Mouse (Mus musculus) embryonic facial prominence, embryonic 13.5 days (tissue): ENCODE data around the gene Tspan10. TPM values are rescaled to one million over a fixed set of nuclear protein-coding genes. Genes with fewer than 3 reads are reported as not detected.

Experiments
- ATAC-seq: fragments of 200-750 bp; cut with Nextera tagmentation; 2 replicates; pipeline ENCODE4 v1.8.0; 2017; ENCODE audit warnings: low read depth; ENCODE audit not compliant: insufficient number of reproducible peaks, insufficient read depth, low FRiP score, low TSS enrichment
- H3K27ac ChIP-seq: fragments of 300-500 bp; sonication (generic); 2 replicates; pipeline ENCODE4 v1.5.1; 2015; ENCODE audit warnings: moderate library complexity, mild to moderate bottlenecking, inconsistent platforms
- H3K27me3 ChIP-seq: fragments of 300-500 bp; sonication (generic); 2 replicates; pipeline ENCODE4 v1.6.1; 2015; ENCODE audit warnings: mild to moderate bottlenecking, inconsistent platforms
- H3K36me3 ChIP-seq: fragments of 300-500 bp; sonication (generic); 2 replicates; pipeline ENCODE4 v1.6.1; 2015; ENCODE audit warnings: mild to moderate bottlenecking, inconsistent platforms
- H3K4me1 ChIP-seq: fragments of 300-500 bp; sonication (generic); 2 replicates; pipeline ENCODE4 v1.6.1; 2015; ENCODE audit warnings: inconsistent platforms
- H3K4me2 ChIP-seq: fragments of 300-500 bp; sonication (generic); 2 replicates; pipeline ENCODE4 v1.6.1; 2015; ENCODE audit warnings: moderate library complexity, mild to moderate bottlenecking, inconsistent platforms
- H3K4me3 ChIP-seq: fragments of 300-500 bp; sonication (generic); 2 replicates; pipeline ENCODE4 v1.5.1; 2015; ENCODE audit warnings: mild to moderate bottlenecking, inconsistent platforms
- H3K9ac ChIP-seq: fragments of 300-500 bp; sonication (generic); 2 replicates; pipeline ENCODE4 v1.6.1; 2015; ENCODE audit warnings: mild to moderate bottlenecking, inconsistent platforms
- H3K9me3 ChIP-seq: fragments of 300-500 bp; sonication (generic); 2 replicates; pipeline ENCODE4 v1.6.1; 2016; ENCODE audit warnings: inconsistent platforms
- WGBS: fragments of 180-500 bp; shearing (Covaris S2); methylation state at CpG from one replicate; pipeline ENCODE4 v1.1.7; 2015; ENCODE audit warnings: mixed read lengths; 5-methylcytosine and 5-hydroxymethylcytosine counted together
- polyA plus RNA-seq: library from polyadenylated mRNA; unstranded; fragments of >200 nt; fragmentation: Nextera tagmentation; extraction: Ambion mirVana; gene quantifications from 2 replicates; pipeline ENCODE4 v1.2.1, GENCODE M21; 2015

The Tspan10 gene
- polyA plus RNA-seq, 1 experiment from 2014 or later: 0.35 TPM

- Histone ChIP-seq H3K4me1 (peaks cover 19% of the 10 kb centered on the region), H3K27ac (peak overlapping the region; percentile 91), H3K9me3 (no peaks in the 10 kb centered on the region), H3K27me3 (no peaks in the 10 kb centered on the region), H3K9ac (peak overlapping the region; percentile 96), H3K4me3 (peak overlapping the region; percentile 98), H3K36me3 (peaks cover 76% of the 10 kb centered on the region), H3K4me2 (peak overlapping the region; percentile 73)
- no peak for ATAC-seq
- 8% methylated on average over 10 of the region's 10 CpGs for WGBS
Observed at GRCm38 (mm10) chr11:120485251-120485650, 42.8 kb downstream of the Tspan10 start.

GRCm38 (mm10) chr11:120488516-120488915 lies 46.1 kb downstream of the Tspan10 start:
- H3K27ac ChIP-seq: no peak overlapping the region
- H3K4me1 ChIP-seq: peaks cover 45% of the 10 kb centered on the region
- H3K4me3 ChIP-seq: no peak overlapping the region
- WGBS: 80% methylated on average over 4 of the region's 4 CpGs
- H3K27me3 ChIP-seq: no peaks in the 10 kb centered on the region
- ATAC-seq: no peak
- H3K9ac ChIP-seq: no peak overlapping the region
- no peak overlapping the region for H3K4me2 ChIP-seq
- H3K36me3 ChIP-seq: peaks cover 45% of the 10 kb centered on the region
- H3K9me3 ChIP-seq: no peaks in the 10 kb centered on the region

- H3K4me2 ChIP-seq: no peak overlapping the region
- peaks cover 44% of the 10 kb centered on the region for H3K4me1 ChIP-seq
- peak overlapping the region; percentile 4; the same call in 1 of the 2 replicates for H3K4me3 ChIP-seq
- no peak overlapping the region for H3K27ac ChIP-seq
- peaks cover 44% of the 10 kb centered on the region for H3K36me3 ChIP-seq
- no peak overlapping the region for H3K9ac ChIP-seq
- no peaks in the 10 kb centered on the region for H3K9me3 ChIP-seq
- ATAC-seq: no peak
- 60% methylated on average over 4 of the region's 4 CpGs for WGBS
- no peaks in the 10 kb centered on the region for H3K27me3 ChIP-seq
Observed at GRCm38 (mm10) chr11:120489054-120489761, 46.8 kb downstream of the Tspan10 start.

- H3K27me3 ChIP-seq: no peaks in the 10 kb centered on the region
- WGBS: 39% methylated on average over 4 of the region's 4 CpGs
- H3K9ac ChIP-seq: no peak overlapping the region
- H3K4me1 ChIP-seq: peaks cover 40% of the 10 kb centered on the region
- no peak for ATAC-seq
- H3K4me3 ChIP-seq: peak overlapping the region; percentile 99
- H3K36me3 ChIP-seq: peaks cover 55% of the 10 kb centered on the region
- no peaks in the 10 kb centered on the region for H3K9me3 ChIP-seq
- H3K27ac ChIP-seq: peak overlapping the region; percentile 87
- peak overlapping the region; percentile 95 for H3K4me2 ChIP-seq
Observed at GRCm38 (mm10) chr11:120490291-120491046, 48.0 kb downstream of the Tspan10 start.

GRCm38 (mm10) chr11:120491317-120492023 lies 49.0 kb downstream of the Tspan10 start, which contains the start of gene Slc25a10:
Gene Slc25a10, plus strand, starts transcription at chr11:120491840.
- WGBS: under 1% methylated on average over 35 of the region's 35 CpGs
- Histone ChIP-seq H3K4me1 (peaks cover 34% of the 10 kb centered on the region), H3K27me3 (no peaks in the 10 kb centered on the region), H3K27ac (peak within 1 kb of the TSS; percentile 87), H3K4me2 (peak within 1 kb of the TSS; percentile 95), H3K36me3 (peaks cover 56% of the 10 kb centered on the region), H3K9ac (peak within 1 kb of the TSS; percentile 89), H3K9me3 (no peaks in the 10 kb centered on the region), H3K4me3 (peak within 1 kb of the TSS; percentile 99)
- ATAC-seq: peak; percentile 66

GRCm38 (mm10) chr11:120492024-120492877 lies 49.8 kb downstream of the Tspan10 start:
- no peaks in the 10 kb centered on the region for H3K27me3 ChIP-seq
- WGBS: 0% methylated on average over 48 of the region's 48 CpGs
- peaks cover 56% of the 10 kb centered on the region for H3K36me3 ChIP-seq
- H3K27ac ChIP-seq: peak overlapping the region; percentile 87
- H3K4me2 ChIP-seq: peak overlapping the region; percentile 95
- H3K4me3 ChIP-seq: peak overlapping the region; percentile 99
- H3K9ac ChIP-seq: peak overlapping the region; percentile 89
- ATAC-seq: peak; percentile 23
- H3K9me3 ChIP-seq: no peaks in the 10 kb centered on the region
- H3K4me1 ChIP-seq: peaks cover 34% of the 10 kb centered on the region

- peaks cover 56% of the 10 kb centered on the region for H3K36me3 ChIP-seq
- 20% methylated on average over 3 of the region's 3 CpGs for WGBS
Observed at GRCm38 (mm10) chr11:120492878-120493203, 50.4 kb downstream of the Tspan10 start.

GRCm38 (mm10) chr11:120493351-120493750 lies 50.9 kb downstream of the Tspan10 start:
- H3K4me3 ChIP-seq: peak overlapping the region; percentile 99
- H3K4me2 ChIP-seq: peak overlapping the region; percentile 95
- no peak for ATAC-seq
- H3K9ac ChIP-seq: peak overlapping the region; percentile 89
- no peaks in the 10 kb centered on the region for H3K27me3 ChIP-seq
- no peaks in the 10 kb centered on the region for H3K9me3 ChIP-seq
- 44% methylated on average over 3 of the region's 3 CpGs for WGBS
- peak overlapping the region; percentile 87 for H3K27ac ChIP-seq
- H3K4me1 ChIP-seq: peaks cover 34% of the 10 kb centered on the region
- H3K36me3 ChIP-seq: peaks cover 56% of the 10 kb centered on the region

More at GRCm38 (mm10) chr11:120492878-120493203, 50.4 kb downstream of the Tspan10 start:
- peak overlapping the region; percentile 87 for H3K27ac ChIP-seq
- peaks cover 34% of the 10 kb centered on the region for H3K4me1 ChIP-seq
- peak overlapping the region; percentile 95 for H3K4me2 ChIP-seq
- H3K9me3 ChIP-seq: no peaks in the 10 kb centered on the region
- peak overlapping the region; percentile 89 for H3K9ac ChIP-seq
- ATAC-seq: no peak
- peak overlapping the region; percentile 99 for H3K4me3 ChIP-seq
- H3K27me3 ChIP-seq: no peaks in the 10 kb centered on the region

GRCm38 (mm10) chr11:120493911-120494310 lies 51.5 kb downstream of the Tspan10 start:
- peaks cover 56% of the 10 kb centered on the region for H3K36me3 ChIP-seq
- peak overlapping the region; percentile 89; the same call in 1 of the 2 replicates for H3K9ac ChIP-seq
- WGBS: 80% methylated on average over 3 of the region's 3 CpGs
- H3K9me3 ChIP-seq: no peaks in the 10 kb centered on the region
- H3K4me1 ChIP-seq: peaks cover 34% of the 10 kb centered on the region
- no peaks in the 10 kb centered on the region for H3K27me3 ChIP-seq
- peak overlapping the region; percentile 99; the same call in 1 of the 2 replicates for H3K4me3 ChIP-seq
- ATAC-seq: no peak
- no peak overlapping the region for H3K27ac ChIP-seq
- peak overlapping the region; percentile 95 for H3K4me2 ChIP-seq
